Mouse (Mus musculus) embryo, embryonic 11.5 days (tissue): ENCODE measurements around the gene Gabra6.

Experiments
- DNase-seq: peaks from one replicate; pipeline ENCODE4 v3.0.0-alpha.2; 2012; ENCODE audit warnings: low read depth, low spot score

The Gabra6 gene

GRCm38 (mm10) chr11:42320882-42321281 is at the start of gene Gabra6:
Gene Gabra6, minus strand, starts transcription at chr11:42321072.
- DNase-seq: no peak

- no peak for DNase-seq
Measured at GRCm38 (mm10) chr11:42365544-42365943, 44.7 kb upstream of the Gabra6 start.

- DNase-seq: no peak
Measured at GRCm38 (mm10) chr11:42332121-42332520, 11.2 kb upstream of the Gabra6 start.

- no peak for DNase-seq
Measured at GRCm38 (mm10) chr11:42326262-42326661, 5.4 kb upstream of the Gabra6 start.

GRCm38 (mm10) chr11:42321560-42321959 is 688 bp upstream of the Gabra6 start:
- DNase-seq: no peak

GRCm38 (mm10) chr11:42319521-42319920 is 1.4 kb downstream of the Gabra6 start:
- no peak for DNase-seq

- DNase-seq: no peak
Measured at GRCm38 (mm10) chr11:42319101-42319500, 1.8 kb downstream of the Gabra6 start.

- no peak for DNase-seq
Measured at GRCm38 (mm10) chr11:42317985-42318384, 2.9 kb downstream of the Gabra6 start.

- no peak for DNase-seq
Measured at GRCm38 (mm10) chr11:42314850-42315249, 6.0 kb downstream of the Gabra6 start.

GRCm38 (mm10) chr11:42310892-42311291 is 10.0 kb downstream of the Gabra6 start:
- DNase-seq: no peak

- DNase-seq: no peak
Measured at GRCm38 (mm10) chr11:42309086-42309485, 11.8 kb downstream of the Gabra6 start.

- DNase-seq: no peak
Measured at GRCm38 (mm10) chr11:42306095-42306494, 14.8 kb downstream of the Gabra6 start.

- no peak for DNase-seq
Measured at GRCm38 (mm10) chr11:42258978-42259377, 61.9 kb downstream of the Gabra6 start.
